Mouse (Mus musculus) right cerebral cortex, adult 18-20 months (tissue): ENCODE data around the gene Polr1b.

ENCODE experiments used
- DNase-seq: peaks from one replicate; pipeline ENCODE4 v3.0.0; 2022; ENCODE audit warnings: mixed read lengths

Polr1b gene

GRCm38 (mm10) chr2:129118061-129118460 is 17.3 kb downstream of the Polr1b start:
- DNase-seq, result no peak

- no peak for DNase-seq
Observed at GRCm38 (mm10) chr2:129121986-129122385, 21.2 kb downstream of the Polr1b start.

- DNase-seq, result peak; percentile 98
Observed at GRCm38 (mm10) chr2:129129412-129129929, 28.7 kb downstream of the Polr1b start, which contains the start of gene Chchd5. Gene Chchd5 (plus strand): TSS chr2:129129700.

- no peak for DNase-seq
Observed at GRCm38 (mm10) chr2:129129987-129130545, 29.3 kb downstream of the Polr1b start.

- no peak for DNase-seq
Observed at GRCm38 (mm10) chr2:129130776-129131175, 30.0 kb downstream of the Polr1b start.

GRCm38 (mm10) chr2:129132231-129132630 is 31.4 kb downstream of the Polr1b start:
- DNase-seq, result no peak

- DNase-seq, result peak; percentile 91
Observed at GRCm38 (mm10) chr2:129133006-129133805, 32.4 kb downstream of the Polr1b start.

GRCm38 (mm10) chr2:129139906-129140305 is 39.1 kb downstream of the Polr1b start:
- peak; percentile 66 for DNase-seq

GRCm38 (mm10) chr2:129148836-129149235 is 48.0 kb downstream of the Polr1b start:
- DNase-seq, result no peak

GRCm38 (mm10) chr2:129150386-129150785 is 49.6 kb downstream of the Polr1b start:
- DNase-seq, result no peak

GRCm38 (mm10) chr2:129151111-129151510 is 50.3 kb downstream of the Polr1b start:
- no peak for DNase-seq

- DNase-seq, result no peak
Observed at GRCm38 (mm10) chr2:129152751-129153150, 52.0 kb downstream of the Polr1b start.

- no peak for DNase-seq
Observed at GRCm38 (mm10) chr2:129164815-129165214, 64.0 kb downstream of the Polr1b start.

GRCm38 (mm10) chr2:129166466-129167463 is 66.0 kb downstream of the Polr1b start:
- no peak for DNase-seq

GRCm38 (mm10) chr2:129173386-129173785 is 72.6 kb downstream of the Polr1b start:
- DNase-seq, result no peak

GRCm38 (mm10) chr2:129174474-129174873 is 73.7 kb downstream of the Polr1b start:
- peak; percentile 65 for DNase-seq

- DNase-seq, result no peak
Observed at GRCm38 (mm10) chr2:129175636-129176035, 74.8 kb downstream of the Polr1b start.
